Mouse (Mus musculus) ES-Bruce4 (cell line): ENCODE results near the gene Hpn. TPM values are rescaled to one million over a fixed set of nuclear protein-coding genes. Genes with fewer than 3 reads are reported as not detected.

Source experiments
- H3K27ac ChIP-seq: 2 replicates; pipeline ENCODE4 v1.5.1; 2012; ENCODE audit warnings: low read length, inconsistent platforms; ENCODE audit not compliant: insufficient read depth
- H3K27me3 ChIP-seq: 2 replicates; pipeline ENCODE4 v1.6.1; 2012; ENCODE audit warnings: mild to moderate bottlenecking, low read length, inconsistent platforms; ENCODE audit not compliant: control insufficient read depth, poor library complexity, insufficient read depth, severe bottlenecking
- H3K36me3 ChIP-seq: 2 replicates; pipeline ENCODE4 v1.6.1; 2012; ENCODE audit warnings: inconsistent platforms, mild to moderate bottlenecking, low read length, moderate library complexity; ENCODE audit not compliant: control insufficient read depth, poor library complexity, insufficient read depth, severe bottlenecking
- H3K4me1 ChIP-seq: one replicate; pipeline ENCODE4 v1.8.1; 2011; ENCODE audit warnings: low read length; ENCODE audit not compliant: control insufficient read depth, insufficient read depth
- H3K4me3 ChIP-seq: 2 replicates; pipeline ENCODE4 v1.5.1; 2011; ENCODE audit warnings: low read depth, mild to moderate bottlenecking, low read length
- H3K9ac ChIP-seq: 2 replicates; pipeline ENCODE4 v1.6.1; 2012; ENCODE audit warnings: low read depth, mild to moderate bottlenecking, inconsistent platforms; ENCODE audit not compliant: poor library complexity, severe bottlenecking
- H3K9me3 ChIP-seq: replicated peaks from 2 replicates; pipeline ENCODE4 v1.6.1; 2012; ENCODE audit warnings: mild to moderate bottlenecking, low read length, inconsistent platforms; ENCODE audit not compliant: control insufficient read depth, poor library complexity, insufficient read depth, severe bottlenecking
- CTCF ChIP-seq: IDR thresholded peaks from one replicate; pipeline ENCODE4 v1.8.1; 2011; ENCODE audit warnings: low read depth, low read length
- EP300 ChIP-seq: IDR thresholded peaks from 2 replicates; pipeline ENCODE4 v1.6.1; 2011; ENCODE audit warnings: low read depth, low read length; ENCODE audit not compliant: insufficient read depth
- POLR2A ChIP-seq: IDR thresholded peaks from one replicate; pipeline ENCODE4 v1.8.1; 2011; ENCODE audit warnings: low read length; ENCODE audit not compliant: insufficient read depth
- polyA plus RNA-seq: library from polyadenylated mRNA; stranded (reverse); fragments of >200 nt; gene quantifications from 2 replicates; pipeline ENCODE4 v1.2.4, GENCODE M21; 2011; ENCODE audit warnings: low read depth; ENCODE audit not compliant: missing spikeins, insufficient read depth, insufficient read length

Hpn gene
- polyA plus RNA-seq, 1 experiment: 28.7 TPM

DNA sequence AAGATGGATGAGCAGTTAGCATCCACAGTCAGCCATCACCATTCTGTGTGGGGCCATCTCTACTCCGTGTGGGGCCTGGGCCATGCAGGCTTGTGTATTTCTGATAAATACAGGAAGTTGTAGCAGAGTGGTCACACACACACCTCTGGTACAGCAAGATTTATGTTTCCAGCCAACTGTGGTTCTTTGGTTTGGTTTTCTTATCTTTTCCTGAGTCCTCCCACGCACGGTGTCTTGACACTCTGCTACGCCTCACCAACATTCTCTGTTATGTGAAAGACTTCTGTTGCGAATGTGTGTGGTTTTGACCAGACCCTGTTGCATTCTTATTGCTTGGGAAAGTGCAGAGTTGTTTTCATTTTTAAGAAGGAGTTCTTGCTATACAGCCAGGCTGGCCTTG, 45.7 kb upstream of the Hpn start:
- Histone ChIP-seq H3K36me3 (no peaks in the 10 kb centered on the region), H3K9ac (no peak overlapping the region), H3K9me3 (no peaks in the 10 kb centered on the region), H3K27ac (no peak overlapping the region), H3K4me1 (peaks cover 7% of the 10 kb centered on the region), H3K27me3 (no peaks in the 10 kb centered on the region), H3K4me3 (no peak overlapping the region)
- TF ChIP-seq CTCF (no peak), POLR2A (no peak), EP300 (no peak)

DNA sequence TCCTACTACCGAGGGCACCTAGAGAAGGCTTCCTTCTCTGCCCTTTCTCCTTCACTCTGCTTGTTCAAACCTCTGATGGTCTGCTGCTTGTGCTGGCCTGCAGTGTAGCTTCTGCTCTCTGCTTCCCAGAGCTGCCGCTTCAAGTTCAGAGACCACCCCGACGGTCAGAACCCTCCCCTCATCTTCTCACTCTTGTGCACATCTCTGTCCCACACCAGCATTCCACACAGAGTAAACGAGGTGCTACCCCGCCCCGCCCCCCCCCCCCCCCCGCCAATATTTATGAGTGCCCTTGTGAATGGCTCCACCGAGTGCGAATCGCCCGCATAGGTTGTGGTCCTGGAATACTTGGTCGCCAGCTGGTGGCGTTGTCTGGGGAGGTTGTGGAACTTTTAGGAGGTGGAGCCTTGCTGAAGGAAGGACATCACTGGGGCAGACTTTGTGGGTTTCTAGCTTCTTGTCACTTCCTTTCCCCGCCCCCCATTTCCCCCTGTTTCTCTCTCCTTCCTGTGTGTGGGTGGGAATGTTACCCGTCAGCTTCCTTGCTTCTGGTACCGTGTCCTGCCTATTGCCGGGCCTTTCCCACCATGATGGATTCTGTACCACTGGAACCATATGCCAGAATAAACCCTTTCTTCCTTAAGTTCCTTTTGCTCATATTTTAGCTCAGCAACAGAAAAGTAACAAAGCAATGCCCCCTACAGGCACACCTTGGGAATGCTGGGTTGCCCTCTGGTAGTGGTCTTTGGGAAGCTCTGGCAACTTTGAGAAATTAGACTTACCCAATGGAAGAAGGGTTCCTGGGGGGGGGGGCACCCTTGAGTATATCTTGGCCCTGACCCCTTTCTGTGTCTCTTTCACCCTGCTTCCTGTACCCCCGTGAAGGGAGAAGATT, 41.2 kb upstream of the Hpn start:
- Histone ChIP-seq H3K27me3 (no peaks in the 10 kb centered on the region), H3K9me3 (no peaks in the 10 kb centered on the region), H3K4me3 (peak overlapping the region; percentile 74), H3K36me3 (no peaks in the 10 kb centered on the region), H3K9ac (peak overlapping the region; percentile 61), H3K27ac (peak overlapping the region; percentile 92), H3K4me1 (peaks cover 1% of the 10 kb centered on the region)
- TF ChIP-seq CTCF (peak; percentile 50), EP300 (0 out of 2 replicates have a peak, but pooled peaks have one; percentile 39), POLR2A (no peak)

DNA sequence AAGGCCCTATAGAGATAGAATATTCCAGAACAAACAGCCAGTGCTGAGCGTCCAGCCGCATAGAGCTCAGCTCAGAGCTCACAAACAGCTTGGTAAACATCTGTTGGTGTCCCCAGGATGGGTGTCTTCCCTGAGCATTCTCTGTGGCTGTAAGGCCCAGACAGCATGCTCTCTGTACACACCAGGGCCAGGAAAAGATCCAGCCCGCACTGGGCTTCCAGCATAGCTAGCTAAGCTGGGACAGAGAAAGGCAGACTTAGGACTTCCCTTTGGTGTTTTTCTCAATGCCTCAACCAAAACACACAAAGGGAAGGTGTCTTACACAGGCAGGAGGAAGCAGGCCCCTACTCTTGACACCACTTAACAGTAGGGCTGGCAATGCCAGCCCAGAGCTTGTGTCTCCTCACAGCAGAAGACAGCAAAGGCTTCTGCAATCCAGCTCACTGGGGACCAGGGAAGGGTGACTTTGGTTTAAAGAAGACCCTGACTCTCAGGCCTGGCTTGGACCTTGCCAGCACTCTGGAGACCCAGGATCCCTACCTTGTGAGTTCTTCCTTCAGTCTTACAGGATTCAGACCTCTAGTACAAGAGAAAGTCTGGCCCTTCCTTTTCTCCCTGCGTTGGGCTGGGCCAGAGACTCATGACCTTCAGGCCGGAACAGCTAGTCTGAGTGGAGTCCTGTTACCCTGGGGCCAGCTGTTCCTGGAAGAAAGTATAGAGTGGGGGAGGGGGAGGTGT, 40.4 kb upstream of the Hpn start, which contains the start of gene Gramd1a:
Gene Gramd1a, minus strand, starts transcription at position 601 of the 738 bp plus-strand sequence.
- Histone ChIP-seq H3K9ac (peak within 1 kb of the TSS; percentile 61), H3K4me3 (peak within 1 kb of the TSS; percentile 74), H3K9me3 (no peaks in the 10 kb centered on the region), H3K27me3 (no peaks in the 10 kb centered on the region), H3K36me3 (no peaks in the 10 kb centered on the region), H3K4me1 (peaks cover 1% of the 10 kb centered on the region), H3K27ac (peak within 1 kb of the TSS; percentile 92)
- no peak for TF ChIP-seq POLR2A
- TF ChIP-seq EP300: peak; percentile 92
- no peak for TF ChIP-seq CTCF

DNA sequence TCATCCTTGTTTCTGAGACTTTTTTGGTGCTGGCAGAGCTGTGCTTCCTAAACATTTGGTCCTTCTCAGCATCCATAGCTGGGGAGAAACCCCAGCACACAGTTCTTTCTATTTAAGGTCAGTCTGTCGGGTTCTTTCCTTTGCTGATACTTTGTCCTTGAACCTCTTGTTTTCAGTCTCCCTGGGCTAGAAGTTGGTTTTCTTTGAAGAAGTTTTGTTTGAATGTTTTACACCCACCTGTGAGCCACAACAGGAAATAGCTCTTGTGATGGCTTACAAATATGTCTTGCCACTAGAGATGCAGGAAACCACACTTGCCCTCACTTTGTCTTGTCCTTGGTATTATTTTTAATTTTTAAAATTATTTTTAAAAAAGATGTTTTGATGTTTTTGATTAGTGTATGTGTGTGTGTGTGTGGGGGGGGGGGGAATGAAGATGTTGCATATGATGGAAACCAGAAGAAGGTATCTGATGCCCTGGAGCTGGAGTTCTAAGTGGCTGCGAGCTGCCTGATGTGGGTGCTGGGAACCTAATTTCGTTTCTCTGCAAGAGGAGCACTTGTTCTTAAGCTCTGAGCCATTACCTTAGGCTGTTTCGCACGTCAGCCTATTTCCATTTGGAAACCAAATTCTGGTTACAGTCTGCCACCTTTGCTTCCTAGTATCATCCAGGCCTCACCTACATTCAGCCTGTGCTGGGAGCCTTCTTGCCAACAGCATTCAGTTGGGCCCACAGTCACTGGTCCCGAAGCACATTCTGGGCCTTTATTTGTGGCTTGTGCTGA, 38.6 kb upstream of the Hpn start:
- 0 out of 2 replicates have a peak overlapping the region, but pooled peaks have one; percentile 57 for H3K27ac ChIP-seq
- no peaks in the 10 kb centered on the region for H3K27me3 ChIP-seq
- H3K36me3 ChIP-seq: no peaks in the 10 kb centered on the region

DNA sequence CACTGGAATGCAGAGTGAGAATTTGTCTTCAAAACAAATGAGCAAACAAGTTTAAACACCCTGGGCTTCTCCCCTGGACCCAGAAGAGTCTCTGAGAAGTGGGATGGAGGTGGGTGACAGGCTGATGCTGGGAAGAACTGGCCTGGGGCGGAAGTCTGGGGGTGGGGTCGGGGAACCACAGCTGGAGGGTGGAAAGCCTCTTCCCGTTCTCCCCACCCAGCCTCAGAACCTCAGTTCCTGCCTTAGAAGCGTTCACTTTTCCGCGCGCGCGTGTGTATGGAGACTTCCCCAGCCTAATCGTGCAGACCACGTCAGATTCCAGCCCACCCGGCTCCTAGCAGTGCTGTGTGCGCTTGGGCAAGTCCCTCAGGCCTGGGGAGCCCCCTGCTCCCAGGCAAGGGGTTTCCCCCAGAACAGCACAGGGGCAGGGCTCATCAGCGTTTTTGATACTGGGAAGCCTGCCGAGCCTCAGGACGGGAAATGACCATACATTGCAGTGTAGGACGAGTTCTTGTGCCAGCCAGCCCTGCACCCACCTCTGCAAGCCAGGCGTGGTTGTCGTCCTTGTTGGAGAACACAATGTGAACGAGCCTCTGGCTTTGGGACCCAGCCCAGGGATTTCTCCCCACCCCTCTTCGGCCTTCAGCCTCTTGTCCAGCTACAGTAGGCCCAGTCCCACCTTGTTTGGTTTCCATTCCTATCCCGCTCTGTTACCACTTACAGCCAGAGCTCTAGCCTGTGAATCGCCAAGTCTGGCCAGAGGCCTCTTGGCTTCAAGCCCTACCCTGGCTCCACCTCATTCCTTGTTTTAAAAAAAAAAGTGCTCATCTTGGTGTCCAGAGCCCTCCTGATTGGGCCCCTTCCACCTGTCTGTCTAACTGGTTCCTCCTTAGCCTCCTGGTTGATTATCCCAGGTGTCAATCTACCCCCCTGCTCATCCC, 36.5 kb upstream of the Hpn start:
- H3K4me1 ChIP-seq: peaks cover 4% of the 10 kb centered on the region

More for the DNA sequence above, 38.6 kb upstream of the Hpn start:
- no peak overlapping the region for H3K9ac ChIP-seq
- H3K9me3 ChIP-seq: no peaks in the 10 kb centered on the region
- H3K4me3 ChIP-seq: no peak overlapping the region
- H3K4me1 ChIP-seq: peaks cover 1% of the 10 kb centered on the region
- TF ChIP-seq CTCF: no peak
- no peak for TF ChIP-seq EP300
- TF ChIP-seq POLR2A: no peak

More for the DNA sequence above, 36.5 kb upstream of the Hpn start:
- H3K4me3 ChIP-seq: peak overlapping the region; percentile 95
- H3K9me3 ChIP-seq: no peaks in the 10 kb centered on the region
- TF ChIP-seq CTCF (no peak), EP300 (peak; percentile 55; the same call in 1 of the 2 replicates), POLR2A (peak; percentile 37)
- H3K27me3 ChIP-seq: no peaks in the 10 kb centered on the region
- peak overlapping the region; percentile 94 for H3K9ac ChIP-seq
- H3K27ac ChIP-seq: peak overlapping the region; percentile 88
- no peaks in the 10 kb centered on the region for H3K36me3 ChIP-seq
